Mouse (Mus musculus) cerebellum, adult 9-10 months (tissue): Measurements from ENCODE around the gene Kcnv2.

Source experiments
- DNase-seq: peaks from one replicate; pipeline ENCODE4 v3.0.0; 2022

The Kcnv2 gene

GRCm38 (mm10) chr19:27366113-27366746 lies 43.8 kb downstream of the Kcnv2 start:
- no peak for DNase-seq

GRCm38 (mm10) chr19:27369461-27370135 lies 47.2 kb downstream of the Kcnv2 start:
- DNase-seq: no peak

DNA sequence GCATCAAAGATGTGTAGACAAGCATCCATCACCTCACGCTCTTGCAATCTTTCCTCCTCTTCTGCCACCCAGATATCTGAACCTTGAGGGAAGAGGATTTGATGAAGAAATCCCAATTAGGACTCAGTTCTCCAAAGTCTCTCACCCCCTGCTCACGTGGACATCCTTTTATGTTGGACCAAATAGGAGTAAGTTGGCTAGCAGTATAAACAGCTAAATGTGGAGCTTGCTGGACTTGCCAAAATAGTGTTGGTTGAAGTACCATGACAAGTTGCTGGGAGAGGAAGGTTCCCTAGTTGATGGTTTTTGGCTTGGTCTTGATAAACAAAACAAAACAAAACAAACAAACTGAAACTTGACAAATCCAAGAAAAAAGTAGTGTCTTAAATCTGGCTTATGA lies 47.8 kb downstream of the Kcnv2 start:
- DNase-seq: no peak

GRCm38 (mm10) chr19:27370784-27371183 lies 48.4 kb downstream of the Kcnv2 start:
- no peak for DNase-seq

- no peak for DNase-seq
Measured at GRCm38 (mm10) chr19:27379712-27380401, 57.5 kb downstream of the Kcnv2 start.

- no peak for DNase-seq
Measured at GRCm38 (mm10) chr19:27382131-27382530, 59.7 kb downstream of the Kcnv2 start.

DNA sequence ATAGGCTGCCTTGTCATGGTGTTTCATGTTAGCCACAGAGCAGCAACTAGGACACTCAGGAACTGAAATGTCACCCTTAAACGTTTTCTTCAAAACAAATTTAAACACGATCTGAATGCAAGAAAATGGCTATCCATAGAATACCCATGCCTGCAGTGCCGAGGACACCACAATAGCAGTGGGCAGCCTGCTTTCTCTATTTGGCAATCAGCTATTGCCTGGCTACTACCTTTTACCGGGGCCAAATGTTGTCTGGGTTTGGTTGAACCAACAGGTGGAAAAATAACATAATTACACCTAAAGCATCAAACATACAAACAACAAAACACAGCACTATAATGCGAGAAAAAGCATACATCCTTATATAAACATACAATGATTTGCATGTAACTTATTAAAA lies 60.9 kb downstream of the Kcnv2 start:
- DNase-seq: no peak

- DNase-seq: no peak
Measured at GRCm38 (mm10) chr19:27385304-27385703, 62.9 kb downstream of the Kcnv2 start.
